Mouse (Mus musculus): ENCODE data around the gene Cbr2. TPM values are rescaled to one million over a fixed set of nuclear protein-coding genes. Genes with fewer than 3 reads are reported as not detected.
"Not testable (repeated sequence)": the region's sequence is repeated elsewhere in the genome, so short reads cannot be mapped to it uniquely, and the experiment has no call there.

The Cbr2 gene
- polyA plus RNA-seq, 1 experiment from 2014 or later = 0.92 TPM

GRCm38 (mm10) chr11:120763121-120763999 lies 31.4 kb upstream of the Cbr2 start:
- H3K36me3 ChIP-seq (ENCODE audit: control insufficient read depth, insufficient read depth); H3K9ac ChIP-seq (replicated peaks; ENCODE audit: low read depth, low read length); H3K4me2 ChIP-seq (ENCODE audit: low read length); H3K27ac ChIP-seq (ENCODE audit: low read length); H3K9me3 ChIP-seq (ENCODE audit: control insufficient read depth, low read length); H3K4me1 ChIP-seq (replicated peaks; ENCODE audit: control insufficient read depth, insufficient read depth, low read length); H3K27me3 ChIP-seq (replicated peaks; ENCODE audit: control insufficient read depth, insufficient read depth, low read length); H3K4me3 ChIP-seq (replicated peaks; ENCODE audit: low read length): not testable (repeated sequence)
- WGBS = 15% methylated on average over 6 of the region's 23 CpGs
- 0 out of 2 replicates have a peak, but pooled peaks have one; percentile 36 for ATAC-seq

DNA sequence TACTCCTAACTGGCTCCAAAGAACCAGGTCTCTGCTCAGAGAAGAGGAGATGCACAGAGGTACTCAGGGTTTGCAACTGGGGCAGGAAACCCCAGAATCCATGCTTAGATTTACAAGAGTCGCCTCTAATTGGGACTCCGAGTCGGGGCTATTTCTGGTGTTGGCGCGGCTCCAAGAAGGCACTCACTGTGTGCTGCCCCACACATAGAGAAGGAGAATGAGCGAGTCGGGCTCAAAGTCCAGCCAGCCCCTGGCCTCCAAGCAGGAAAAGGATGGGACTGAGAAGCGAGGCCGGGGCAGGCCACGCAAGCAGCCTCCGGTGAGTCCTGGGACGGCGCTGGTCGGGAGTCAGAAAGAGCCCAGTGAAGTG lies 30.7 kb upstream of the Cbr2 start, which contains the start of gene Hmga1b:
Gene Hmga1b (plus strand): TSS at position 123 of the 370 bp plus-strand sequence.
- WGBS = 18% methylated on average over 12 of the region's 14 CpGs
- not testable (repeated sequence) for H3K36me3 ChIP-seq (ENCODE audit: control insufficient read depth, insufficient read depth); H3K9me3 ChIP-seq (ENCODE audit: control insufficient read depth, low read length); ATAC-seq; H3K4me1 ChIP-seq (replicated peaks; ENCODE audit: control insufficient read depth, insufficient read depth, low read length); H3K4me2 ChIP-seq (ENCODE audit: low read length); H3K4me3 ChIP-seq (replicated peaks; ENCODE audit: low read length); H3K27me3 ChIP-seq (replicated peaks; ENCODE audit: control insufficient read depth, insufficient read depth, low read length); H3K9ac ChIP-seq (replicated peaks; ENCODE audit: low read depth, low read length); H3K27ac ChIP-seq (ENCODE audit: low read length)

DNA sequence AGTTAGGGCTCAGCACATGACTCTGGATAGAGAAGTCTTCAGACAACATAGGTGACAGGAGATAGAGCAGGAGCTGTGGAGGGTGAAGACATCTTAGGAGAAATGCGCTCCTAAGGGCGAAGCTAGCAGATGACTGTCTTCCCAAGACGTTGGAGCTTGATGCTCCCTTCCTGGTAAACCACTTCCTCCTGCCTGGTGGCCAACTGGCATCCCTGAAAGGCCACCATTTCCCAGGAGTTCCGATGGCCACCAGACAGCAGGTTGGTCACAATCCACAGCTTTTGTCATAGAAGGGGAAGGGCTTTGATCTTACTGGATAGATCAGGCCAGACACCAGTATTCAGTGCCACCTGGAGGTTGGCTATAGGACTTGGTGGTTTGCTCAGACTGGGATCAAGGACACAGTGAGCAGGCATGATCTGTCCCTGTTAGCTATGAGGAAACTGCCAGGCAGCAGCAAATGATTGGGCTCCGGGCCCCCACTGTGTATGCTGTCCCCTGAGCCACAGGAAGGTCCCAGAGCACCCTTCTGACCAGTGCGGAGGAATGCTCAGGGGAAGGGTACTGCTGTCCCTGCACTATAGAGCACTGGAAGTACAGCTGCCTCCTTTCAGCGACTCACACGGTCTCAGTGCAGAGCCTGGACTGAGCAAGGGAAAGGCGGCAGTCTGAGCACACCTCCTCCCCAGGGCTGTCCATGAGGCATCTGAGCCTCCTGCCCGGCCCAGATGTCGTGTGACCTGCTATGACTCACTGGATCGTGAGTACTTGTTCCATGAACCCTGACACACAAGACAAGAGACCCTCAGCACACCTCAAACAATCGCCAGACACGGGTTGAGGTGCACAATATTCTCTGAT lies 30.1 kb upstream of the Cbr2 start:
- peaks cover 9% of the 10 kb centered on the region; the same call in 1 of the 2 replicates for H3K27me3 ChIP-seq (replicated peaks; ENCODE audit: control insufficient read depth, insufficient read depth, low read length)
- H3K9me3 ChIP-seq (ENCODE audit: control insufficient read depth, low read length) = peaks cover 9% of the 10 kb centered on the region
- no peak for ATAC-seq
- no peak overlapping the region for H3K4me3 ChIP-seq (replicated peaks; ENCODE audit: low read length)
- H3K9ac ChIP-seq (replicated peaks; ENCODE audit: low read depth, low read length) = no peak overlapping the region
- H3K4me2 ChIP-seq (ENCODE audit: low read length) = no peak overlapping the region
- no peaks in the 10 kb centered on the region for H3K4me1 ChIP-seq (replicated peaks; ENCODE audit: control insufficient read depth, insufficient read depth, low read length)
- no peak overlapping the region for H3K27ac ChIP-seq (ENCODE audit: low read length)
- H3K36me3 ChIP-seq (ENCODE audit: control insufficient read depth, insufficient read depth) = no peaks in the 10 kb centered on the region
- WGBS = 63% methylated on average over 14 of the region's 14 CpGs

GRCm38 (mm10) chr11:120760236-120760635 lies 28.3 kb upstream of the Cbr2 start:
- WGBS = 88% methylated on average over 9 of the region's 9 CpGs
- H3K4me1 ChIP-seq (replicated peaks; ENCODE audit: control insufficient read depth, insufficient read depth, low read length) = no peaks in the 10 kb centered on the region

GRCm38 (mm10) chr11:120751606-120752005 lies 19.7 kb upstream of the Cbr2 start:
- Histone ChIP-seq H3K9ac (replicated peaks; ENCODE audit: low read depth, low read length) (no peak overlapping the region), H3K4me1 (replicated peaks; ENCODE audit: control insufficient read depth, insufficient read depth, low read length) (no peaks in the 10 kb centered on the region), H3K27me3 (replicated peaks; ENCODE audit: control insufficient read depth, insufficient read depth, low read length) (0 out of 2 replicates have a peak, but pooled peaks cover 3% of the 10 kb centered on the region), H3K4me3 (replicated peaks; ENCODE audit: low read length) (no peak overlapping the region), H3K4me2 (ENCODE audit: low read length) (no peak overlapping the region), H3K9me3 (ENCODE audit: control insufficient read depth, low read length) (no peaks in the 10 kb centered on the region), H3K27ac (ENCODE audit: low read length) (no peak overlapping the region), H3K36me3 (ENCODE audit: control insufficient read depth, insufficient read depth) (no peaks in the 10 kb centered on the region)
- WGBS = 78% methylated on average over 4 of the region's 4 CpGs
- ATAC-seq = no peak

More at GRCm38 (mm10) chr11:120760236-120760635, 28.3 kb upstream of the Cbr2 start:
- H3K4me2 ChIP-seq (ENCODE audit: low read length) = no peak overlapping the region
- H3K27me3 ChIP-seq (replicated peaks; ENCODE audit: control insufficient read depth, insufficient read depth, low read length) = peaks cover 9% of the 10 kb centered on the region; the same call in 1 of the 2 replicates
- H3K27ac ChIP-seq (ENCODE audit: low read length) = no peak overlapping the region
- no peak overlapping the region for H3K9ac ChIP-seq (replicated peaks; ENCODE audit: low read depth, low read length)
- H3K36me3 ChIP-seq (ENCODE audit: control insufficient read depth, insufficient read depth) = no peaks in the 10 kb centered on the region
- no peak for ATAC-seq
- peaks cover 9% of the 10 kb centered on the region for H3K9me3 ChIP-seq (ENCODE audit: control insufficient read depth, low read length)
- H3K4me3 ChIP-seq (replicated peaks; ENCODE audit: low read length) = no peak overlapping the region

DNA sequence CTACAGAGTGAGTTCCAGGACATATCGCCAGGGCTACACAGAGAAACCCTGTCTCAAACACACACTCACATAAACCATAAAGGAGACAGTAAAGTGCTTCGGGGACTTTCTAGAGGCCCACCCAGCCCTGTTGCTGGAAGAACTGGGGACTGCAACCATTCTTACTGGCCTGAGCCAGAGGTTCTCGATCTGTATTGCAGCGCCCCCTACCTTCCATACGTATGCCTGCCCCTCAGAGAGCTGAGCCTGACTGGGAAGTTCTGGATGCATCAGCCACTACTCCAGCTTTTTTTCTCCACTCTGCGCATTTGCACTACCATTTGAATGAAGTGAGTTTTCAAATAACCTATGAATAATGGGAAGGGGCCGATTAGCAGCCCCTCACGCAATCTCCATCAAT lies 17.5 kb upstream of the Cbr2 start:
- no peak for ATAC-seq
- H3K36me3 ChIP-seq (ENCODE audit: control insufficient read depth, insufficient read depth) = no peaks in the 10 kb centered on the region
- no peak overlapping the region for H3K27ac ChIP-seq (ENCODE audit: low read length)
- WGBS = 63% methylated on average over 8 of the region's 8 CpGs
- H3K9ac ChIP-seq (replicated peaks; ENCODE audit: low read depth, low read length) = no peak overlapping the region
- no peaks in the 10 kb centered on the region for H3K9me3 ChIP-seq (ENCODE audit: control insufficient read depth, low read length)
- no peak overlapping the region for H3K4me3 ChIP-seq (replicated peaks; ENCODE audit: low read length)
- H3K4me1 ChIP-seq (replicated peaks; ENCODE audit: control insufficient read depth, insufficient read depth, low read length) = no peaks in the 10 kb centered on the region
- H3K4me2 ChIP-seq (ENCODE audit: low read length) = no peak overlapping the region
- H3K27me3 ChIP-seq (replicated peaks; ENCODE audit: control insufficient read depth, insufficient read depth, low read length) = 0 out of 2 replicates have a peak, but pooled peaks cover 3% of the 10 kb centered on the region

- no peaks in the 10 kb centered on the region for H3K36me3 ChIP-seq (ENCODE audit: control insufficient read depth, insufficient read depth)
- H3K9me3 ChIP-seq (ENCODE audit: control insufficient read depth, low read length) = no peaks in the 10 kb centered on the region
- 0 out of 2 replicates have a peak, but pooled peaks cover 3% of the 10 kb centered on the region for H3K27me3 ChIP-seq (replicated peaks; ENCODE audit: control insufficient read depth, insufficient read depth, low read length)
- H3K4me2 ChIP-seq (ENCODE audit: low read length) = no peak overlapping the region
- no peaks in the 10 kb centered on the region for H3K4me1 ChIP-seq (replicated peaks; ENCODE audit: control insufficient read depth, insufficient read depth, low read length)
- WGBS = 88% methylated on average over 4 of the region's 4 CpGs
- no peak overlapping the region for H3K27ac ChIP-seq (ENCODE audit: low read length)
- no peak overlapping the region for H3K4me3 ChIP-seq (replicated peaks; ENCODE audit: low read length)
- no peak for ATAC-seq
- no peak overlapping the region for H3K9ac ChIP-seq (replicated peaks; ENCODE audit: low read depth, low read length)
These were observed 16.1 kb upstream of the Cbr2 start for GRCm38 (mm10) chr11:120747974-120748373.

DNA sequence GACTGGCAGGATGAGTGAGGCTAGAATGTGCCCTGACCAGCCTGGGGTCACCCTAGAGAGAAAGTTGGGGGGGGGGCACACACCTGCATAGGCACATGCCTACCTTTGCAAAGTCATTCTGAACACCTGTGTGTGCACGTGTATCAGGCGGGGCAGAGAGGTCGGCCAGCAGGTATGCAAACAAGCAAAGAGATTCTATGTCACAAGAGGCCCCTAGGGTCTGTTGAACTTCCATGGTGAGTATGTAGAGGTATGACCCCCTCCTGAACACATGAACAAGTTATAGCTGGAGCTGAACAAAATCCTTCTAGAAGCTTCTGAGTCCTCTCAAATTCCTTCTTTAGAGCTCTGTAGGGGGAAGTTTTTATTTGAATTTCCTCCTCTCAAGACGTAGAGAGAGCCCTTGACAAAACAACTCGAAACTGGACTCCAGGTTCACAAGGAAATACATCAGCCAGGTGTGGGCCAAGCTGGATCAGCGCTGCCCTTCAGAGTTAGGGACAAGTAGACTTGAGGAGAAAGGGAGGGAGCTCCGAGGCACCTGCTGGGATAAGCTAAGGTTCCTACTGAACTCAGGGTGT lies 12.3 kb upstream of the Cbr2 start:
- Histone ChIP-seq H3K9ac (replicated peaks; ENCODE audit: low read depth, low read length) (no peak overlapping the region), H3K4me1 (replicated peaks; ENCODE audit: control insufficient read depth, insufficient read depth, low read length) (no peaks in the 10 kb centered on the region), H3K4me2 (ENCODE audit: low read length) (no peak overlapping the region), H3K27me3 (replicated peaks; ENCODE audit: control insufficient read depth, insufficient read depth, low read length) (no peaks in the 10 kb centered on the region), H3K36me3 (ENCODE audit: control insufficient read depth, insufficient read depth) (no peaks in the 10 kb centered on the region), H3K9me3 (ENCODE audit: control insufficient read depth, low read length) (no peaks in the 10 kb centered on the region), H3K4me3 (replicated peaks; ENCODE audit: low read length) (no peak overlapping the region), H3K27ac (ENCODE audit: low read length) (no peak overlapping the region)
- ATAC-seq = no peak
- WGBS = 80% methylated on average over 7 of the region's 7 CpGs

- no peaks in the 10 kb centered on the region for H3K4me1 ChIP-seq (replicated peaks; ENCODE audit: control insufficient read depth, insufficient read depth, low read length)
- H3K4me2 ChIP-seq (ENCODE audit: low read length) = no peak overlapping the region
- 93% methylated on average over 5 of the region's 5 CpGs for WGBS
- ATAC-seq = no peak
- no peak overlapping the region for H3K27ac ChIP-seq (ENCODE audit: low read length)
- no peaks in the 10 kb centered on the region for H3K27me3 ChIP-seq (replicated peaks; ENCODE audit: control insufficient read depth, insufficient read depth, low read length)
- H3K36me3 ChIP-seq (ENCODE audit: control insufficient read depth, insufficient read depth) = no peaks in the 10 kb centered on the region
- no peaks in the 10 kb centered on the region for H3K9me3 ChIP-seq (ENCODE audit: control insufficient read depth, low read length)
- no peak overlapping the region for H3K4me3 ChIP-seq (replicated peaks; ENCODE audit: low read length)
- no peak overlapping the region for H3K9ac ChIP-seq (replicated peaks; ENCODE audit: low read depth, low read length)
These were observed 9.1 kb upstream of the Cbr2 start for GRCm38 (mm10) chr11:120740981-120741380.

All from forebrain, embryonic 16.5 days (tissue).